In the genomic region with DNA sequence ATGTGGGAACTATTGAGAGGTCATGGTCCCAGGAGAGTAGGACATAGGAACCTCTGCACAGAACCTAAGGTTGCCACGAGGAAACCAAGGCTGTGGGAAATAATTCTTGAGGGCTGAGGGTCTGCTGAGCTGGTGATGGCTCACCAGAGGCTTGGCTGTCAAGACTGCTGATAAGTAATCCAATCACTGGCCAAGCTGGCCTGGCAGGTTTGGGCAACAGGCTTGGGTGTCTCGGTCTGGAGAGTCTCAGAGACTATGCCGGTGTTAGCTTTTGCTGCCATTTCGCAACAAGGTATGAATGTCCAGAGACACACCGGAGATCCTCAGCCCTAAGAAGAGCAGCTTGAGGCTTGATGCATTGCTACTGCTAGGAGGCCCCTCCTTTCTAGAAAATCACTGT, we compare ENCODE assay signal across 23 mouse cellular contexts. TPM values are rescaled to one million over a fixed set of nuclear protein-coding genes. Genes with fewer than 3 reads are reported as not detected.
"Had no signal": no experiment of that assay in that cellular context is flagged by ENCODE, and none has a peak within 500 bp of the region (broad histone marks: within the 10 kb centered on the region; RNA-seq: fewer than 3 reads in every experiment).

No protein-coding gene starts in this region.

- H3K36me3 ChIP-seq: limb, embryonic 13.5 days; liver, embryonic 12.5 days; midbrain, embryonic 12.5 days; neural tube, embryonic 13.5 days had no signal

- H3K27ac ChIP-seq: hindbrain, postnatal 0 days; kidney, postnatal 0 days; limb, embryonic 13.5 days; liver, embryonic 12.5 days; midbrain, embryonic 12.5 days; neural tube, embryonic 13.5 days had no signal

- H3K4me1 ChIP-seq: limb, embryonic 13.5 days; liver, embryonic 12.5 days; midbrain, embryonic 12.5 days; neural tube, embryonic 13.5 days had no signal

- H3K27me3 ChIP-seq: limb, embryonic 13.5 days; midbrain, embryonic 12.5 days; neural tube, embryonic 13.5 days had no signal

- H3K4me3 ChIP-seq: limb, embryonic 13.5 days; liver, embryonic 12.5 days; midbrain, embryonic 12.5 days; neural tube, embryonic 13.5 days had no signal

- ATAC-seq: hindbrain, postnatal 0 days; liver, embryonic 12.5 days; midbrain, embryonic 16.5 days had no signal

- H3K4me2 ChIP-seq: limb, embryonic 13.5 days; liver, embryonic 12.5 days; midbrain, embryonic 12.5 days; neural tube, embryonic 13.5 days had no signal

- H3K9ac ChIP-seq: limb, embryonic 13.5 days; liver, embryonic 12.5 days; midbrain, embryonic 12.5 days; neural tube, embryonic 13.5 days had no signal

- H3K9me3 ChIP-seq: limb, embryonic 13.5 days; liver, embryonic 12.5 days; midbrain, embryonic 12.5 days; neural tube, embryonic 13.5 days had no signal

- DNase-seq: kidney, adult 11 months; kidney, adult 9 months; kidney, postnatal 36 days; layer of hippocampus, adult 9-11 months; right cerebral cortex, adult 18-20 months; right cerebral cortex, postnatal 25 days; thymus, adult 2 months; thymus, postnatal 25 days had no signal

RNA-seq across cellular contexts. Expression of gene Krt5, which starts 1.7 kb away (rescaled TPM):
- total RNA-seq: hindbrain, postnatal 0 days; left cerebral cortex, postnatal 36 days; megakaryocyte-erythroid progenitor cell, adult 5-6 weeks had no signal
- polyA plus RNA-seq: intestine, embryonic 14.5 days had no signal

RNA-seq across cellular contexts. Expression of gene Krt6a, which starts 20.2 kb away (rescaled TPM):
- total RNA-seq: hindbrain, postnatal 0 days; layer of hippocampus, adult 18-20 months; left cerebral cortex, postnatal 36 days; megakaryocyte-erythroid progenitor cell, adult 5-6 weeks had no signal
- polyA plus RNA-seq: intestine, embryonic 14.5 days; kidney, postnatal 0 days; liver, embryonic 12.5 days; liver, embryonic 16.5 days; midbrain, embryonic 12.5 days; midbrain, embryonic 16.5 days; neural tube, embryonic 13.5 days; small intestine, adult 2 months; testis, adult 2 months had no signal

RNA-seq across cellular contexts. Expression of gene Krt71, which starts 28.6 kb away (rescaled TPM):
- total RNA-seq: layer of hippocampus, adult 18-20 months; left cerebral cortex, postnatal 36 days; megakaryocyte-erythroid progenitor cell, adult 5-6 weeks had no signal
- polyA plus RNA-seq: intestine, embryonic 14.5 days; kidney, postnatal 0 days; limb, embryonic 13.5 days; liver, embryonic 12.5 days; liver, embryonic 16.5 days; lung, embryonic 16.5 days; midbrain, embryonic 12.5 days; neural tube, embryonic 13.5 days; small intestine, adult 2 months; testis, adult 2 months had no signal

RNA-seq across cellular contexts. Expression of gene Krt6b, which starts 34.3 kb away (rescaled TPM):
- total RNA-seq: hindbrain, postnatal 0 days; layer of hippocampus, adult 18-20 months; left cerebral cortex, postnatal 36 days; megakaryocyte-erythroid progenitor cell, adult 5-6 weeks had no signal
- polyA plus RNA-seq: hindbrain, postnatal 0 days; intestine, embryonic 14.5 days; kidney, postnatal 0 days; limb, embryonic 13.5 days; liver, embryonic 12.5 days; liver, embryonic 16.5 days; lung, embryonic 16.5 days; midbrain, embryonic 12.5 days; midbrain, embryonic 16.5 days; neural tube, embryonic 13.5 days had no signal
